Mouse (Mus musculus): ENCODE measurements around the gene Socs1. TPM values are rescaled to one million over a fixed set of nuclear protein-coding genes. Genes with fewer than 3 reads are reported as not detected.

Socs1 gene
- polyA plus RNA-seq, 1 experiment from 2014 or later, result 4.8 TPM

DNA sequence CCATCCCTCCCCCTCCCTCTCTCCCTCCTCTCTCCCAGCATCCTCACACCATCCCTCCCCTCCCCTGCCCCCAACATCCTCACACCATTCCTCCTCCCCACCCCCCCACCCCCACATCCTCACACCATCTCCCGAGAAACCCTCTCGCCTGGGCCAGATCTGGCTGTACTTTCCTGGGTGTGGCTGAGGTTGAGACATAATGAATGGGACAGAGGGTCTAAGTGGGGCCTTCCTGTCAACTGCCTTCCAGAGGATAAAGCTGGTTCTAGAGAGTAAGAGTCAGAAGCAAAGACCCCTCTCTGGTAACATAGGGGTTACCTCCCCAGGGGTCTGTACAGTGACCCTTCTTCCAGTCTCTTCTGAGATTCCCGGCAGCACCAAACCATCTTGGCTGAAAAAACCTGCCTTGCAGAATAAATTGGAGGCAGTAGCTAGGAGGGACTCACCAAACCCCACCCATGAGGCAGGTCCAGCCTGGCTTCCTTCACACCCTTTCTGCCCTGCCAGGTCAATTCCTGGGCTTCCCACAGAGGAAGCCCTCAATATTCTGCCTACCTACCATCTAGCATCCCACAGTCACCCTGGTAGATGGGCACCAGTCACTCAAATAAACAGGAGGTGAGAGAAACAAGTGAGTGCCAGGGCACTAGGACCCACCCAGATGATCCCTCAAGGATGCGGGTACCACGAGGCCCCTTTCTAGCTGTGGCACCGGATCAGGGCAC lies 21.6 kb downstream of the Socs1 start:
- WGBS (ENCODE audit: insufficient replicate concordance), result 46% methylated on average over 6 of the region's 6 CpGs
- no peak for ATAC-seq (replicated peaks; ENCODE audit: insufficient number of reproducible peaks, low FRiP score, low TSS enrichment)

DNA sequence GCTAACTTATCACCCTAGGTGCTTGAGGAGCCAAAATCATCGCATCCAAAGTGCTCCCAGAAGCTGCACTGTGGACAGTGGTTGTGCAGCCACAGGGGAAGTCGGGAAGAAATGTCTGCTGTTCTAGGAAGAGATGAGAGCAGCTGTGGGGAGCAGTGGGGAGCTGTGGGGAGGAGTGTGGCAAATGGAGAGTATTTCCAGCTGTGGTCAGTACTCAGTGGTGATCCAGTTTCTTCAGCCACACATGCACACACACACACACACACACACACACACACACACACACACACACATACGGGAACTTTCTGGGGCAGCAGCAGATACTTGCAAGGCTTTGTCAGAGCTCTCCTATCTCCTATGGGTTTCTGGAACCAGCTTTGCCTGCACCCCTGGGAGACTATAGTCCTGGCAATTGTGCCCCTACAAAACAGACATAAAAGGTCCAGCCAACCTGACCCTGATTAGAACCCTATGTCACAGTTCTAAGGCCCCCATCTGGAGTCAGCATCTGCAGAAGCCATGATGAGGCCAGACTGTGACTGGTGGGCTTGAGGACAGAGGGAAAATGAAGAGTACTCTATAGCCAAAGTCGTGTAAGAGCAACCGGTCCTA lies 22.7 kb downstream of the Socs1 start:
- ATAC-seq (replicated peaks; ENCODE audit: insufficient number of reproducible peaks, low FRiP score, low TSS enrichment), result no peak
- no peak overlapping the region for H3K4me2 ChIP-seq
- 0 out of 2 replicates have a peak, but pooled peaks cover 3% of the 10 kb centered on the region for H3K27me3 ChIP-seq (ENCODE audit: control insufficient read depth, insufficient read depth, low read length)
- no peak overlapping the region for H3K27ac ChIP-seq (ENCODE audit: low read depth, low read length)
- WGBS (ENCODE audit: insufficient replicate concordance), result 68% methylated on average over 5 of the region's 5 CpGs
- no peak overlapping the region for H3K9ac ChIP-seq (ENCODE audit: low read depth, low read length)
- peaks cover 7% of the 10 kb centered on the region for H3K4me1 ChIP-seq (ENCODE audit: control insufficient read depth, insufficient read depth, low read length)
- no peaks in the 10 kb centered on the region for H3K36me3 ChIP-seq (ENCODE audit: control insufficient read depth, insufficient read depth, low read length)
- H3K4me3 ChIP-seq (ENCODE audit: low read depth, low read length), result no peak overlapping the region
- no peaks in the 10 kb centered on the region for H3K9me3 ChIP-seq (replicated peaks; ENCODE audit: control insufficient read depth, low read length)

More for the DNA sequence above, 21.6 kb downstream of the Socs1 start:
- H3K27ac ChIP-seq (ENCODE audit: low read depth, low read length), result no peak overlapping the region
- no peak overlapping the region for H3K9ac ChIP-seq (ENCODE audit: low read depth, low read length)
- H3K9me3 ChIP-seq (replicated peaks; ENCODE audit: control insufficient read depth, low read length), result no peaks in the 10 kb centered on the region
- H3K27me3 ChIP-seq (ENCODE audit: control insufficient read depth, insufficient read depth, low read length), result no peaks in the 10 kb centered on the region; the same call in 1 of the 2 replicates
- no peak overlapping the region for H3K4me2 ChIP-seq
- no peaks in the 10 kb centered on the region for H3K36me3 ChIP-seq (ENCODE audit: control insufficient read depth, insufficient read depth, low read length)
- H3K4me3 ChIP-seq (ENCODE audit: low read depth, low read length), result no peak overlapping the region
- peaks cover 7% of the 10 kb centered on the region for H3K4me1 ChIP-seq (ENCODE audit: control insufficient read depth, insufficient read depth, low read length)

DNA sequence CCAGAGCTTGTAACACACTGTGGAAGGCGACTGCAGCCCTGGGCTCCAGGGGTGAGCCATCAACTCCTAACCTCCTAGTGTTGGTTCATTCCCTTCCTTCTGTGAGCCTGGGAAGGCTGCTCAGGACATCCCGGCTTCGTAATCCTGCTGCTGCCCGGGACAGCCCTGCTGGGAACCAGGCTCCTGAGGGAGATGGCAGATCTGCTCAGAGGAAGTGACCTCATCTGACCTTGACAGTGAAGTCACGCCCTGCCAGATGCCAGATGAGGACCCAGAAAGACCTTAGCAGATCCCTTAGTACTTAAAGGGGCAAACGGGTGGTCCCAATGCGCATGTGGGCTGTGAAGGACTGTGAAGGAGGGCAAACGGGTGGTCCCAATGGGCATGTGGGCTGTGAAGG lies 24.2 kb downstream of the Socs1 start:
- H3K9ac ChIP-seq (ENCODE audit: low read depth, low read length), result no peak overlapping the region
- no peak for ATAC-seq (replicated peaks; ENCODE audit: insufficient number of reproducible peaks, low FRiP score, low TSS enrichment)
- no peak overlapping the region for H3K4me2 ChIP-seq
- H3K4me3 ChIP-seq (ENCODE audit: low read depth, low read length), result no peak overlapping the region
- H3K27ac ChIP-seq (ENCODE audit: low read depth, low read length), result no peak overlapping the region
- no peaks in the 10 kb centered on the region for H3K9me3 ChIP-seq (replicated peaks; ENCODE audit: control insufficient read depth, low read length)
- H3K36me3 ChIP-seq (ENCODE audit: control insufficient read depth, insufficient read depth, low read length), result no peaks in the 10 kb centered on the region
- 0 out of 2 replicates have a peak, but pooled peaks cover 6% of the 10 kb centered on the region for H3K27me3 ChIP-seq (ENCODE audit: control insufficient read depth, insufficient read depth, low read length)
- 45% methylated on average over 8 of the region's 8 CpGs for WGBS (ENCODE audit: insufficient replicate concordance)
- peaks cover 7% of the 10 kb centered on the region for H3K4me1 ChIP-seq (ENCODE audit: control insufficient read depth, insufficient read depth, low read length)

DNA sequence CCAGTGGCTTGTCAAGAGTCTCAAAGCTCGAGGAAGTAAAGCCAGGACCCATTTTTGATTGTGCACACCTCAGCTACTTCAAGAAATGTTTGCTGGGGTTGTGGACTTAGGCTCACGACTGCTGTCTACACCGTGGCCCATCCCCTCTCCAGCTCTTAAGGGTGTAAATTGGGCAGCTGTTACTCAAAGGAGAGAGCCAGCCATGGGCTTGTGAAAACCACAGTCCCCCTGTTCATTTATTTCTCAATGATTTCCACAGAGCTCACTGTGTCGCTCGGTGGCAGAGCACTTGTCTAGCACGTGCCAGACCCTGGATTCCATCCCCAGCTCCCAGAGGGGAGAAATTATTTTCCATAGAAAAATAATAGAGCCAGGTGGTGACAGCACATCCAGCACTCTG lies 29.2 kb downstream of the Socs1 start:
- H3K27ac ChIP-seq (ENCODE audit: low read depth, low read length), result no peak overlapping the region
- 0 out of 2 replicates have a peak, but pooled peaks cover 6% of the 10 kb centered on the region for H3K27me3 ChIP-seq (ENCODE audit: control insufficient read depth, insufficient read depth, low read length)
- no peak overlapping the region for H3K4me3 ChIP-seq (ENCODE audit: low read depth, low read length)
- no peak overlapping the region for H3K9ac ChIP-seq (ENCODE audit: low read depth, low read length)
- peaks cover 4% of the 10 kb centered on the region for H3K4me1 ChIP-seq (ENCODE audit: control insufficient read depth, insufficient read depth, low read length)
- no peak overlapping the region for H3K4me2 ChIP-seq
- no peaks in the 10 kb centered on the region for H3K9me3 ChIP-seq (replicated peaks; ENCODE audit: control insufficient read depth, low read length)
- 71% methylated on average over 5 of the region's 6 CpGs for WGBS (ENCODE audit: insufficient replicate concordance)
- no peaks in the 10 kb centered on the region for H3K36me3 ChIP-seq (ENCODE audit: control insufficient read depth, insufficient read depth, low read length)
- ATAC-seq (replicated peaks; ENCODE audit: insufficient number of reproducible peaks, low FRiP score, low TSS enrichment), result no peak

DNA sequence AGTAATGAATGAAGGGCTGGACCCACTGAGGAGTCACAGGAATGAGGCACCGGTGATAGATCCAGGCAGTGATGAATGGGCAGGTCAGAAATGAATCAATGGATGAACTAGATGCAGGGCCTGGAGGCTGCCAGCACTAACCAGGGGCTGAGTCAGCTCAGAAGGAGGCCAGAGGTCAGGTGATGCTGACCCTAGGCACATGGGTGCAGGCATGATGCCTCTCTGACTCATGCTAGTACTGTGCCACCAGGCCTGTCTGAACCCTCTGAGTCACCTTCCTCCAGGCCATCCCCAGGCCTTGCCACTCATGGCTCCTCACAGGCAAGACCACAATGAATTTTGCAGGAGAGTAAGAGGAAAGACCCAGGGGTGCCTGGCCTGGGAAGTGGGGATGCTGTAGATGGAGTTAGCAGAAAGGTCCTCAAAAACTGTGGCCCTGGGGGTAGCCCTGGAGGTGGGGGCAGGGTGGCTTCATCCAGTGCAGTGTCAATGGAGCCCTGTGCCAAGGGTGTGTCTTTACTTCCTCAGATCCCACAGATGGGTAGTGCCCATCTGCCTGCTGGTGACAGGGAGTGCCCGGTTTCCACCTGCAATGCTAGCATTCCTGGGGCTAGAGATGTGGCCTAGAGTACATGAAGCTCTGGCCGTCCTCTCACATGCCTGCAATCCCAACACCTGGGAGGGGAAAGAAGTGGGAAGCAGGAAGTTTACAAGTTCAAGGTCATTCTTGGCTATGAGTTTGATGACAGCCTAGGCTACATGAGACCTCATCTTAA lies 30.6 kb downstream of the Socs1 start:
- no peak overlapping the region for H3K4me3 ChIP-seq (ENCODE audit: low read depth, low read length)

DNA sequence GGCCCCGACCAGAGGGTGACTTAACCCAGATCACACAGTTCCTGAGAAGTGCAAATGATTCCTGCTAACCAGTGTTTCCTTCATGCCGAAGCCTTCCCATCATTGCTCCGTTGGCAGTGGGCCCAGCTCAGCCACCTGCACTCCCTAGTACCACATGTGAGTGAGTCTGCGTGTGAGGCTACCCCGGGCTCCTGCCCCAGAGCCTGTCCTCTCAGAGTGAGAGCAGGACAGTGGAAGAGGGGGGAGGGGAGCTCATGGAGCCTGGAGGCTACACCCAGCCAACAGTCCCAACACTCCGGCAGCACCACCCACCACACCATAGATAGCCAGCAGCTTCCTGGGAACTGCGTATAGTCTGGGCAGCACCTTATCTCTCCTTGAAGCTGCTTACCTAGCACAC lies 35.5 kb downstream of the Socs1 start:
- H3K9ac ChIP-seq (ENCODE audit: low read depth, low read length), result no peak overlapping the region
- peaks cover 14% of the 10 kb centered on the region for H3K4me1 ChIP-seq (ENCODE audit: control insufficient read depth, insufficient read depth, low read length)
- H3K4me2 ChIP-seq, result no peak overlapping the region
- H3K9me3 ChIP-seq (replicated peaks; ENCODE audit: control insufficient read depth, low read length), result no peaks in the 10 kb centered on the region
- H3K27ac ChIP-seq (ENCODE audit: low read depth, low read length), result no peak overlapping the region
- WGBS (ENCODE audit: insufficient replicate concordance), result 34% methylated on average over 7 of the region's 7 CpGs
- ATAC-seq (replicated peaks; ENCODE audit: insufficient number of reproducible peaks, low FRiP score, low TSS enrichment), result peak; percentile 41
- H3K4me3 ChIP-seq (ENCODE audit: low read depth, low read length), result no peak overlapping the region
- no peaks in the 10 kb centered on the region for H3K36me3 ChIP-seq (ENCODE audit: control insufficient read depth, insufficient read depth, low read length)
- no peaks in the 10 kb centered on the region for H3K27me3 ChIP-seq (ENCODE audit: control insufficient read depth, insufficient read depth, low read length)

More for the DNA sequence above, 30.6 kb downstream of the Socs1 start:
- ATAC-seq (replicated peaks; ENCODE audit: insufficient number of reproducible peaks, low FRiP score, low TSS enrichment), result no peak
- H3K9ac ChIP-seq (ENCODE audit: low read depth, low read length), result no peak overlapping the region
- 79% methylated on average over 3 of the region's 3 CpGs for WGBS (ENCODE audit: insufficient replicate concordance)
- no peak overlapping the region for H3K27ac ChIP-seq (ENCODE audit: low read depth, low read length)
- 0 out of 2 replicates have a peak, but pooled peaks cover 6% of the 10 kb centered on the region for H3K27me3 ChIP-seq (ENCODE audit: control insufficient read depth, insufficient read depth, low read length)
- no peak overlapping the region for H3K4me2 ChIP-seq
- no peaks in the 10 kb centered on the region for H3K36me3 ChIP-seq (ENCODE audit: control insufficient read depth, insufficient read depth, low read length)
- H3K4me1 ChIP-seq (ENCODE audit: control insufficient read depth, insufficient read depth, low read length), result peaks cover 5% of the 10 kb centered on the region
- no peaks in the 10 kb centered on the region for H3K9me3 ChIP-seq (replicated peaks; ENCODE audit: control insufficient read depth, low read length)

DNA sequence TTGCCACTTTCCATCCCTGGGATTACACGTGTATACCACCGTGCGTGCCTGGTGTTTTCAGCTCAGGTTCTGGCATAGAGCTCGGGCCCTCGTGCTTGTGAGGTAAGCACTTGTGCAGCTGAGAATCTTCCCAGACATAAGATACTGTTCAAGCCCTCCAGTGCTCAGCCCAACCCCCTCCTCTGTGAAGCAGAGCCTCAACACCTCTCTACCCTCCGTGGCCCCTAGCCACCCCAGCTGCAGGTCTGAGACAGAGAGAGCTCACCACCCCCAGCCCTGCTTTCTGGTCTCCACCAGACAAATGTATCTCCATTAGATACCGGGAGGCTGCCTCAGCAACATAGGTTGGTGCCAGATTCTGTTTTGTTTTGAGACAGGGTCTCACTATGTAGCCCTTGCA lies 36.1 kb downstream of the Socs1 start:
- Histone ChIP-seq H3K4me2 (no peak overlapping the region), H3K9me3 (replicated peaks; ENCODE audit: control insufficient read depth, low read length) (no peaks in the 10 kb centered on the region), H3K27ac (ENCODE audit: low read depth, low read length) (no peak overlapping the region), H3K9ac (ENCODE audit: low read depth, low read length) (no peak overlapping the region), H3K36me3 (ENCODE audit: control insufficient read depth, insufficient read depth, low read length) (no peaks in the 10 kb centered on the region), H3K4me1 (ENCODE audit: control insufficient read depth, insufficient read depth, low read length) (peaks cover 14% of the 10 kb centered on the region), H3K27me3 (ENCODE audit: control insufficient read depth, insufficient read depth, low read length) (no peaks in the 10 kb centered on the region), H3K4me3 (ENCODE audit: low read depth, low read length) (no peak overlapping the region)
- no peak for ATAC-seq (replicated peaks; ENCODE audit: insufficient number of reproducible peaks, low FRiP score, low TSS enrichment)
- 34% methylated on average over 7 of the region's 7 CpGs for WGBS (ENCODE audit: insufficient replicate concordance)

DNA sequence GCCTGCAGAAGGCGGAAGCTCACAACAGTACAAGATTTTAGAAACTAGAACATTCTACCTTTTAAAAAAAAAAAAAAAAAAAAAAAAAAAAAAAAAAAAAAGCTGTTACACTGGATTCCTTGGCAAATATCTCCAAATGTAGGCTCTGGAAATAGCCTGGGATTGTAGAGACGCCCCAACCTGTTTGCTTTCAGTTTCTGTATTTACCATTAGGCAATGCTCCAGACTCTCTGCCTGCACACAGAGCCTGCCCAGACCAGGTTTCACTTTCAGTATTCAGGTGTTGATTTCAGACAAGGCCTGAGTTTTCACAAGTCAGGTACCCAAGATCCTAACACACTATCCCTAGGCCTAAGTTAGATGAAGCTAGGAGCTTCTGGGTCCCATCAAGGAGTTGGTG lies 44.3 kb downstream of the Socs1 start:
- whole genome bisulfite sequencing (ENCODE audit: insufficient replicate concordance), result 77% methylated on average over 2 of the region's 2 CpGs
- Histone ChIP-seq H3K4me3 (ENCODE audit: low read depth, low read length) (no peak overlapping the region), H3K9me3 (replicated peaks; ENCODE audit: control insufficient read depth, low read length) (no peaks in the 10 kb centered on the region), H3K4me1 (ENCODE audit: control insufficient read depth, insufficient read depth, low read length) (peaks cover 35% of the 10 kb centered on the region), H3K36me3 (ENCODE audit: control insufficient read depth, insufficient read depth, low read length) (no peaks in the 10 kb centered on the region), H3K4me2 (no peak overlapping the region), H3K27ac (ENCODE audit: low read depth, low read length) (no peak overlapping the region), H3K9ac (ENCODE audit: low read depth, low read length) (no peak overlapping the region), H3K27me3 (ENCODE audit: control insufficient read depth, insufficient read depth, low read length) (no peaks in the 10 kb centered on the region)
- no peak for ATAC-seq (replicated peaks; ENCODE audit: insufficient number of reproducible peaks, low FRiP score, low TSS enrichment)
